Mouse (Mus musculus): ENCODE results near the gene Arid3a.
"Not testable (repeated sequence)": the region's sequence is repeated elsewhere in the genome, so short reads cannot be mapped to it uniquely, and the experiment has no call there.

The Arid3a gene

GRCm38 (mm10) chr10:79926491-79927323 lies at the start of gene Arid3a:
TSS of gene Arid3a (plus strand) at chr10:79927043.
- peak; percentile 89 to 93 for DNase-seq

- no peak for DNase-seq
These were observed 49.7 kb upstream of the Arid3a start for GRCm38 (mm10) chr10:79877174-79877573.

GRCm38 (mm10) chr10:79877757-79878156 lies 49.1 kb upstream of the Arid3a start:
- no peak for DNase-seq

- no peak for DNase-seq
These were observed 47.3 kb upstream of the Arid3a start for GRCm38 (mm10) chr10:79879527-79879926.

GRCm38 (mm10) chr10:79880721-79881120 lies 46.1 kb upstream of the Arid3a start:
- DNase-seq = no peak

- DNase-seq = no peak
These were observed 44.9 kb upstream of the Arid3a start for GRCm38 (mm10) chr10:79881981-79882380.

- peak; percentile 87 to 93 for DNase-seq
These were observed 43.4 kb upstream of the Arid3a start for GRCm38 (mm10) chr10:79883297-79884084.

GRCm38 (mm10) chr10:79884446-79884845 lies 42.4 kb upstream of the Arid3a start:
- peak in 1 of 2 experiments; percentile 75 for DNase-seq

- DNase-seq = not testable (repeated sequence)
These were observed 41.9 kb upstream of the Arid3a start for GRCm38 (mm10) chr10:79884938-79885337.

- no peak for DNase-seq
These were observed 40.8 kb upstream of the Arid3a start, which contains the start of gene Elane for GRCm38 (mm10) chr10:79886054-79886453. TSS of gene Elane (plus strand) at chr10:79886247.

- DNase-seq = no peak
These were observed 40.2 kb upstream of the Arid3a start for GRCm38 (mm10) chr10:79886611-79887010.

- no peak for DNase-seq
These were observed 37.5 kb upstream of the Arid3a start for GRCm38 (mm10) chr10:79889386-79889785.

GRCm38 (mm10) chr10:79890670-79891069 lies 36.2 kb upstream of the Arid3a start, which contains the start of gene Cfd:
TSS of gene Cfd (plus strand) at chr10:79890853.
- no peak for DNase-seq

- DNase-seq = peak; percentile 89 to 94
These were observed 34.3 kb upstream of the Arid3a start for GRCm38 (mm10) chr10:79892451-79893118.

- peak in 1 of 2 experiments; percentile 49 for DNase-seq
These were observed 30.5 kb upstream of the Arid3a start for GRCm38 (mm10) chr10:79896306-79896705.

GRCm38 (mm10) chr10:79896814-79897213 lies 30.0 kb upstream of the Arid3a start:
- DNase-seq = no peak

GRCm38 (mm10) chr10:79897316-79898245 lies 29.3 kb upstream of the Arid3a start:
- no peak for DNase-seq

- DNase-seq = peak; percentile 50 to 51
These were observed 25.9 kb upstream of the Arid3a start for GRCm38 (mm10) chr10:79900951-79901410.

- DNase-seq = no peak
These were observed 20.1 kb upstream of the Arid3a start for GRCm38 (mm10) chr10:79906712-79907111.

- no peak for DNase-seq
These were observed 19.4 kb upstream of the Arid3a start for GRCm38 (mm10) chr10:79907415-79907814.

All from cerebellum, postnatal 14 days (tissue).